Mouse (Mus musculus): Measurements from ENCODE around the gene Fndc5. TPM values are rescaled to one million over a fixed set of nuclear protein-coding genes. Genes with fewer than 3 reads are reported as not detected.

Gene Fndc5
- polyA plus RNA-seq, 1 experiment from 2014 or later = 2.0 TPM

GRCm38 (mm10) chr4:129125736-129126451 lies 10.9 kb upstream of the Fndc5 start:
- H3K4me3 ChIP-seq (ENCODE audit: low read depth, low read length) = no peak overlapping the region
- no peaks in the 10 kb centered on the region for H3K27me3 ChIP-seq (ENCODE audit: control insufficient read depth, insufficient read depth, low read length)
- peak overlapping the region; percentile 8; the same call in 1 of the 2 replicates for H3K4me2 ChIP-seq (replicated peaks; ENCODE audit: low read depth)
- no peak for DNase-seq (ENCODE audit: low spot score)
- H3K9me3 ChIP-seq (ENCODE audit: control insufficient read depth, low read length) = no peaks in the 10 kb centered on the region
- TF ChIP-seq CTCF (IDR thresholded peaks at IDR 0.05; ENCODE audit: low read depth) (no peak), EP300 (optimal IDR thresholded peaks at IDR 0.05) (no peak)
- ATAC-seq (ENCODE audit: low FRiP score, low TSS enrichment) = no peak; the same call in 1 of the 2 replicates
- H3K27ac ChIP-seq (replicated peaks) = no peak overlapping the region
- WGBS = 11% methylated on average over 19 of the region's 19 CpGs
- H3K36me3 ChIP-seq (ENCODE audit: control insufficient read depth, insufficient read depth, low read length) = no peaks in the 10 kb centered on the region
- peaks cover 3% of the 10 kb centered on the region for H3K4me1 ChIP-seq (replicated peaks; ENCODE audit: control insufficient read depth, insufficient read depth)
- H3K9ac ChIP-seq (ENCODE audit: low read length) = no peak overlapping the region

GRCm38 (mm10) chr4:129128582-129129338 lies 8.0 kb upstream of the Fndc5 start:
- no peak overlapping the region for H3K9ac ChIP-seq (ENCODE audit: low read length)
- 56% methylated on average over 13 of the region's 13 CpGs for WGBS
- no peak overlapping the region for H3K4me2 ChIP-seq (replicated peaks; ENCODE audit: low read depth)
- H3K36me3 ChIP-seq (ENCODE audit: control insufficient read depth, insufficient read depth, low read length) = no peaks in the 10 kb centered on the region
- H3K27me3 ChIP-seq (ENCODE audit: control insufficient read depth, insufficient read depth, low read length) = no peaks in the 10 kb centered on the region
- DNase-seq (ENCODE audit: low spot score) (no peak), ATAC-seq (ENCODE audit: low FRiP score, low TSS enrichment) (no peak)
- TF ChIP-seq CTCF (IDR thresholded peaks at IDR 0.05; ENCODE audit: low read depth) (no peak), EP300 (optimal IDR thresholded peaks at IDR 0.05) (no peak)
- H3K27ac ChIP-seq (replicated peaks) = no peak overlapping the region
- no peak overlapping the region for H3K4me3 ChIP-seq (ENCODE audit: low read depth, low read length)
- no peaks in the 10 kb centered on the region for H3K9me3 ChIP-seq (ENCODE audit: control insufficient read depth, low read length)
- no peaks in the 10 kb centered on the region; the same call in 1 of the 2 replicates for H3K4me1 ChIP-seq (replicated peaks; ENCODE audit: control insufficient read depth, insufficient read depth)

- no peaks in the 10 kb centered on the region for H3K27me3 ChIP-seq (ENCODE audit: control insufficient read depth, insufficient read depth, low read length)
- no peak overlapping the region for H3K9ac ChIP-seq (ENCODE audit: low read length)
- H3K4me3 ChIP-seq (ENCODE audit: low read depth, low read length) = no peak overlapping the region
- H3K9me3 ChIP-seq (ENCODE audit: control insufficient read depth, low read length) = no peaks in the 10 kb centered on the region
- no peak overlapping the region for H3K4me2 ChIP-seq (replicated peaks; ENCODE audit: low read depth)
- ATAC-seq (ENCODE audit: low FRiP score, low TSS enrichment) = no peak
- 45% methylated on average over 8 of the region's 9 CpGs for WGBS
- H3K36me3 ChIP-seq (ENCODE audit: control insufficient read depth, insufficient read depth, low read length) = no peaks in the 10 kb centered on the region
- TF ChIP-seq CTCF (IDR thresholded peaks at IDR 0.05; ENCODE audit: low read depth) = no peak
- TF ChIP-seq EP300 (optimal IDR thresholded peaks at IDR 0.05) = no peak
- H3K27ac ChIP-seq (replicated peaks) = no peak overlapping the region
- no peaks in the 10 kb centered on the region; the same call in 1 of the 2 replicates for H3K4me1 ChIP-seq (replicated peaks; ENCODE audit: control insufficient read depth, insufficient read depth)
- no peak for DNase-seq (ENCODE audit: low spot score)
Observed at GRCm38 (mm10) chr4:129129387-129129786, 7.4 kb upstream of the Fndc5 start.

GRCm38 (mm10) chr4:129130149-129130548 lies 6.7 kb upstream of the Fndc5 start:
- peak; percentile 85 for TF ChIP-seq CTCF (IDR thresholded peaks at IDR 0.05; ENCODE audit: low read depth)
- TF ChIP-seq EP300 (optimal IDR thresholded peaks at IDR 0.05) = no peak
- peak; percentile 59 for DNase-seq (ENCODE audit: low spot score)
- H3K9ac ChIP-seq (ENCODE audit: low read length) = no peak overlapping the region
- H3K27me3 ChIP-seq (ENCODE audit: control insufficient read depth, insufficient read depth, low read length) = no peaks in the 10 kb centered on the region
- no peak overlapping the region for H3K27ac ChIP-seq (replicated peaks)
- H3K4me2 ChIP-seq (replicated peaks; ENCODE audit: low read depth) = peak overlapping the region; percentile 47
- no peaks in the 10 kb centered on the region for H3K36me3 ChIP-seq (ENCODE audit: control insufficient read depth, insufficient read depth, low read length)
- 3% methylated on average over 8 of the region's 8 CpGs for WGBS
- no peaks in the 10 kb centered on the region for H3K9me3 ChIP-seq (ENCODE audit: control insufficient read depth, low read length)
- peak; percentile 34; the same call in 1 of the 2 replicates for ATAC-seq (ENCODE audit: low FRiP score, low TSS enrichment)
- no peak overlapping the region for H3K4me3 ChIP-seq (ENCODE audit: low read depth, low read length)
- no peaks in the 10 kb centered on the region; the same call in 1 of the 2 replicates for H3K4me1 ChIP-seq (replicated peaks; ENCODE audit: control insufficient read depth, insufficient read depth)

GRCm38 (mm10) chr4:129130755-129131303 lies 6.0 kb upstream of the Fndc5 start:
- Histone ChIP-seq H3K27ac (replicated peaks) (no peak overlapping the region), H3K9me3 (ENCODE audit: control insufficient read depth, low read length) (no peaks in the 10 kb centered on the region), H3K36me3 (ENCODE audit: control insufficient read depth, insufficient read depth, low read length) (no peaks in the 10 kb centered on the region), H3K9ac (ENCODE audit: low read length) (no peak overlapping the region), H3K4me3 (ENCODE audit: low read depth, low read length) (peak overlapping the region; percentile 18; the same call in 1 of the 2 replicates), H3K4me2 (replicated peaks; ENCODE audit: low read depth) (peak overlapping the region; percentile 47), H3K27me3 (ENCODE audit: control insufficient read depth, insufficient read depth, low read length) (no peaks in the 10 kb centered on the region), H3K4me1 (replicated peaks; ENCODE audit: control insufficient read depth, insufficient read depth) (no peaks in the 10 kb centered on the region; the same call in 1 of the 2 replicates)
- ATAC-seq (ENCODE audit: low FRiP score, low TSS enrichment) = peak; percentile 31; the same call in 1 of the 2 replicates
- no peak for DNase-seq (ENCODE audit: low spot score)
- TF ChIP-seq CTCF (IDR thresholded peaks at IDR 0.05; ENCODE audit: low read depth) (no peak), EP300 (optimal IDR thresholded peaks at IDR 0.05) (no peak)
- 9% methylated on average over 17 of the region's 17 CpGs for WGBS

Measured in stomach, postnatal 0 days (tissue).